Mouse (Mus musculus) retina, embryonic 14.5 days (tissue): ENCODE measurements around the gene Lclat1.
A peak's percentile ranks its signal among the peaks of the same experiment; 100 is the strongest.
"Not testable (repeated sequence)": the region's sequence is repeated elsewhere in the genome, so short reads cannot be mapped to it uniquely, and the experiment has no call there.

Source experiments
- DNase-seq: peaks from one replicate; pipeline ENCODE4 v3.0.0-alpha.2; 2015; ENCODE audit warnings: low spot score

The Lclat1 gene

DNA sequence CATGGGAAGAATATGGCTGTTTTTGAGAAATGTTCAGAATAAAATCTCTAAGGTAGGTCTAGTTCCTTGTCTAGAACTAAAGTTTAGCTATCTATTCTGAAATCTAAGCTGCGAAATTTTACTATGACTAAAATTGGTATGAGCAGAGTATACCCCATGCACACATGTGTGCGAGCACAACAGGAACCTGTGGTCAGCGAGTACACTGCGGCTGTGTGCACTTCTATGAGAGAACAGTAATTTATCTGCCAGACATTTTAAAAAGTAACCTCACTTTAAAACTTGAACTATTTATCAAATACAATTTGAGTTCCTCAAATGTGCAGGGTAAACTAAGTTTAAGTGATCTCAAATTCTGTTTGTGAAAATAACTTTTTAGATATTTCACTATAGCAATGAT, 34.2 kb downstream of the Lclat1 start:
- no peak for DNase-seq

DNA sequence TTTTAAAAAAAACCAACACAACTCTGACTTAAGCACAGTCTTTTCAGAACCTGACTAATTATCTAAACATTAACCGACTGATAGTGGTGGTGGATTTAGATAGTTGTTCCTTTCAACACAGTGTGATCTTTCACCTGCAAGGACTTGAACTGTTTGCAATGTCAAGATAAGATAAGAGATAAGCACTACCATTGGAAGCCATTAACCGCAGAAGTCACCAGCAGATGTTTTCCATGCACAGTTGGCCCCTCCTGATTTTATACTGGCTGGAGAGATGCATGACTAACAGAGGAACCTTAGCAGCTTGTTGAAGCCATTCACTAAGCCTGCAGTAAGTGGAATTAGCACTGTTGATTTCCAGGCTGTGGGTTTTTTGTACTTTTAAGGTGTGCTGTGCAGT, 34.7 kb downstream of the Lclat1 start:
- no peak for DNase-seq

DNA sequence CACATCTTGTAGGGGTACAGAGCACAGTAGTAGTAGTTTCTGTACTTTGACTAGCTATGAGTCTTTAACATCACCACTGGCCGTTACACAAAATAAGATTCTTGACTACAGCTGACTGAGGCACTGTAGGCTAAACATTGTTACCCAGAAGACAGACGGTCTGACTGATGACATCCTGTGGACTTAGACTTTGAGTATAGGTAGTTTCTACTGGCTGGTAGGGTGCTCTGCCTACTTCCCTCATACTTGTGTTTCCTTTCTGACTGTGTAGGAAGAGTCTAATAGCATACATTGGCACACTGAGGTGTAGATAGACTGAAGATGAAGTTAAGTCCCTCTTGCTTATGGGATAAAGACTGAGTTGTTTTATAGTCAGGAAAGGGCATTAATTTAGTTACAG, 37.6 kb downstream of the Lclat1 start:
- DNase-seq: no peak

DNA sequence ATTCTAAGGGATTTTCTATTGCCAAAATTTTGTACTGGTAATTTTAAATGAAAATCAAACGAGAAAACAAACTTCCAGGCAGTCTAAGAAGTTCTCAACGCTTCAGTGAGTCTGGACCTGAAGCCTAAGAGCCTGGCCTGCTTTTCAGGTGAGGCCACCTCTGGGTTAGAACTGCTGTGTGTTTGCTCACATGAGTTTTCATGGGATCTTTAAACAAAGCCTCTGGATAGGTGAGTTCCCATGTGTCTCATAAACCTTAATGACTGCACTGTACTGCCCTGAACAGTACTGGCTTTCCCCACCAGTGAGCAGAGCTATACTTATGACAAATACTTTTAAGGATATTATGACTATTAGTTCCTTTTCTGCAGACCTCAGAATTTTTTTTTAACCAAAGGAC, 40.8 kb downstream of the Lclat1 start:
- no peak for DNase-seq

DNA sequence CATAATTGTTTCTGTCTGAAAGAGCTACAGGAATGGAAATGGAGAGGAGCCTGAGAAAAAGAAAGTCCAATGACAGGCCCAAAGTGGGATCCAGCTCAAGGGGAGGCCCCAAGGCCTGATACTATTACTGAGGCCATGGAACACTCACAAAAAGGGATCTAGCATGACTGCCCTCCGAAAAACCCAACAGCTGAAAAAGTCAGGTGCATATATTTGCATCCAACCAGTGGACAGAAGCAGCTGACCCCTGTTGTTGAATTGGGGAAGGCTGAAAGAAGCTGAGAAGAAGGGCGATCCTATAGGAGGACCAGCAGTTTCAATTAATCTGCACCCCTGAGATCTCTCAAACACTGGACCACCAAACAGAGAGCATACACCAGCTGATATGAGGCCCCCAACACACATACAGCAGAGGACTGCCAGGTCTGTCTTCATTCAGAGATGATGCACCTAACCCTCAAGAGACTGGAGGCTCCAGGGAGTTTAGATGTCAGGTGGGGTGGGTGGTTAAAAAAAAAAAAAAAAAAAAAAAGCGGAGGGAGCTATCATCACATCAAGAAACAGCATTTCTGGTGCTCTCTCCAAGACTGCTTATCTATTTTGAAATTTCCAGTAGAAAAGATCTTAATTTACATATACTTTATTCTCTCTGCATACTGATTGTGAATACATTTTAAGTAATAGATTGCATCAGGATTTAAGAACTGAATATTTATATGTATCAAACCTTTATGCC, 45.2 kb downstream of the Lclat1 start:
- not testable (repeated sequence) for DNase-seq

DNA sequence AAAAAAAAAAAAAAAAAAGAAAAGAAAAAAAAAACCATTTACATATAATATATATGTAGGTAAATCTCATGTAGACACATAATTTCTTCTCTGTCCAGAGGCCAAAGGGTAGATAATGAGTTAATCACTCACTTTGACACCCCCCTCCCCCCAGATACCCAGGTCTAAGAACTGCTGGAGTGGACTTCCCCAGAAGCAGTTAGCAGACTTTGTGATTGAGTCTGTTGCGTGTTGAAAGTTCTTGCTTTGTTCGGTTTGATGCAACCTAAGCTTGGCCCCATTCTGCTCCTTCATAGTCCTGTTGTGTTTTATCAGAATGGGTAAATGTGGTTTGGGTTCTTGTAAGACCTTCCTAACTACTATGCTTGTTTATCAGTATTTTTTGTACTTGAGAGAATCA, 45.9 kb downstream of the Lclat1 start:
- DNase-seq: no peak

DNA sequence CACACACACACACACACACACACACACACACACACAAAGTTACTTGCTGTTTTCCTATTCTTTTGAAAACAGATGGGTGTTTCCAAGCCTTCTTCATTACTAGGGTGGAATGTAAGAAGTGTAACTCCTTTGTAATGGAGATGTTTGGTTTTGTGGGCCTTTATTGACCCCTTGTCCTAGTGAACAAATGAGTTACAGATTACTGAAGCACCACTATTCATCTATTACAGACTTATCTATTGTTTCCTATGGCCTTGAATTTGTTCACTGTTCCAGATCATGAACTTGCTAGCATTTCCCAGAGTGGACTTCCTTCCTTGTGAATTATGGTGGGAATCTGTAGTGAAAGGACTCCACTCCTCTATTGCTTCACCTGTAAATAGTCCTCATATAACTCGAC, 48.8 kb downstream of the Lclat1 start:
- DNase-seq: no peak

DNA sequence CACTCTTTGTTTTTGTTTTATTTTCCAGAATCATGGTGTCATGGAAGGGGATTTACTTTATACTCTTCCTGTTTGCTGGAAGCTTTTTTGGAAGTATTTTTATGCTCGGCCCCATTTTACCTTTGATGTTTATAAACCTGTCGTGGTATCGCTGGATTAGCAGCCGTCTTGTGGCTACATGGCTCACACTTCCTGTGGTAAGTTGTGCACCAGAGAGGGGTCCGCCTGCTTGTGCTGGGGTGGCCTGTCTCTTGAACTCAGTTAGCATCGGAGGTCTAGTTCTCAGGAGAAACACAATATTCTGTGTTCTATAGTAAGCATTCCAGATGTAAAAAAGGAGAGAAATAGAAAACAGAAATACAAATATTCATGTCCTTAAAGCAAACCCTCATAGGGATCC, 54.0 kb downstream of the Lclat1 start:
- no peak for DNase-seq

DNA sequence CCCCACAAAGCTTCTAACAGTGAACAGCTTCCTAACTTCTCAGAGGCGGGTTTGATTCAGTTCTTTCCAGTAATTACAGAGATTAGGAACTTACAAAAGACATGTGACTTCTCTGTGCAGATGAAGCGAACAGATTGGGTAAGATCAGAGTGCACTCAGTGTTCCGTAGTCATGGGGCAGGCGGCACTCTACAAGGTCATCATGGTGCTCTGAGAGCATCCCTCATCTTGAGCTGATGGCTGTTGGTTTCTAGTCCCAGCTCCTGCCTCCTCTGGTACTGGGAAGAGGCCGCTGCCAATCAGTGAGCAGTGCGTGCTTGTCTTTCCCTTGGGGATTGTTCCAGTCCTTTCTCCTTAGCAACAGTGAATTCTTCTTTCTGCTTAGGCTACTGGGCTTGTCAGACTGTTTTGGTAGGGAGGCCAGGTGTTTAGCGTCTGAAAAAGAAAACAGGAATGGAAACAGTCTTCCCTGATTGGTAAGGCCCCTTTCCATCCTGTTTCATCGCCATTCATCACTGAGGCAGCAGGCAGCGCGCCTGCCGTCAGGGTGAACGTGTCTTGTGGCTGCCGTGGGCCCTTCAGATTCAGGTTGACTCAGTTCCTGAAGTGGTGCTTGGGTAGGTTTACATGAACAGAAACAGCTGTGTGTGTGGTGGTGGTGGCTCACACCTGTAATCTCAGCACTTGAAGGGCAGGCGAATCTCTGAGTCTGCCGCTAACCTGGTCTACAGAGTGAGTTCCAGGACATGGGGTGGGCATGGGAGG, 54.8 kb downstream of the Lclat1 start:
- DNase-seq: no peak

DNA sequence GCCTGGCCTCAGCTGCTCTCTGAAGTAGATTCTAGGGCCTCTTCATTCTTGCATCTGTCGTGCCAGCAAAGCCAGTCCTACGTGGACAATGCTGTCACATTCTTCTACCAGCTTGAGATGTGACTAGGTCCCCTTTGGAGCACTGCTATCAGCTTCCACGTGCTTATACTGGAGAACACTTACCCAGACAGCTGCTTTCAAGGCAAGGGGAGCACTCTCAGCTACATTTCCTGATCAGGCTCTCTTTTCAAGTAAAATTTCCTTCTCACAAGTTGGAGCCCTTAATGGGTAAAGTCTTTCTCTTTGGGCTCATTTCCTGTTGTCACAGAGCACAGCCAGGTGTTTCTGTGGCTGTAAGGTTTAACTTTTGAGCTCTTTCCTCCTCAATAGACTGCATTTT, 55.8 kb downstream of the Lclat1 start:
- no peak for DNase-seq

DNA sequence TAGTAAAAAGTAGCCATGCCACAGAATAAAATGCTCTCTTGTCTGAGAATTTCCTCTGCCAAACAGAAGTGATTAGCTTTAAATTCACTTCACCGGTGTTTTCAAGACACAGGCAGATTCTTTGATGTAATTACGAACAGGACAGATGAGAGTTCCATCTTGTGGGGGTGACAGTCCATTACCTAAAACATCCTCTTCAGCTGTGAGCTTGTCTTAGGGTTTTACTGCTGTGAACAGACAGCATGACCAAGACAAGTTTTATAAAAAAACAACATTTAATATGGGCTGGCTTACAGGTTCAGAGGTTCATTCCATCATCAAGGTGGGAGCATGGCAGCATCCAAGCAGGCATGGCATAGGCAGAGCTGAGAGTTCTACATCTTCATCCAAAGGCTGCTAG, 56.3 kb downstream of the Lclat1 start:
- DNase-seq: no peak

DNA sequence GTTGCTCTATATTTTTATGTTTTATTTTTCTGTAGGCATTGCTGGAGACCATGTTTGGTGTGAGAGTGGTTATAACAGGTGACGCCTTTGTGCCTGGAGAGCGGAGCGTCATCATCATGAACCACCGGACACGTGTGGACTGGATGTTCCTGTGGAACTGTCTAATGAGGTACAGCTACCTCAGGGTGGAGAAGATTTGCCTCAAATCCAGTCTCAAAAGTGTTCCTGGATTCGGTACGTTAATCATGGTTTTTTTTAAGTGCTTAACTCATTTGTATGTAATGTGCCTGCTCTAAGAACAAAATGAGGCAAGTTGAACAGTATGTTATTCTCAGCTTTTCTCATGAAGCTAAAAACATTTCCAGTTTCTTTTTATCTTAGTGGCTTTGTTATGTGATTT, 61.7 kb downstream of the Lclat1 start:
- no peak for DNase-seq

DNA sequence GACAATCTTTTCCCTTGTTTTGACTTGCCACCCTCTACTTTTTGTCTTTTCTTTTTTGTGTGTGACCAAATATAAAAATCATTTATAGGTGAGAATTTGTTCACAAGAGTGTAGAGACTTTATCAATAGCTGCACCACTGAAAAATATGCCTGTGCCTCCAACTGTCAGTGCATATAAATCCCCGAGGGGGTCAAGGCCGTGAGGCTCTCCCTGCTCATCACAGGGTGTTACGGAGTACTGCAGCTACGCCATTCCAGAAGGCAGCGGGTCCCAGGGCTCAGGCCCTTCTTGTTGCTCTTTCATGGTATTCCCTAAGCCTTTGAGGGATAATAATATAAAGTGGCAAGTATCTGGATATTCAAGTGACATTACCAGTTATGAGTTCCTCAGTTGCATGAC, 62.4 kb downstream of the Lclat1 start:
- DNase-seq: no peak

DNA sequence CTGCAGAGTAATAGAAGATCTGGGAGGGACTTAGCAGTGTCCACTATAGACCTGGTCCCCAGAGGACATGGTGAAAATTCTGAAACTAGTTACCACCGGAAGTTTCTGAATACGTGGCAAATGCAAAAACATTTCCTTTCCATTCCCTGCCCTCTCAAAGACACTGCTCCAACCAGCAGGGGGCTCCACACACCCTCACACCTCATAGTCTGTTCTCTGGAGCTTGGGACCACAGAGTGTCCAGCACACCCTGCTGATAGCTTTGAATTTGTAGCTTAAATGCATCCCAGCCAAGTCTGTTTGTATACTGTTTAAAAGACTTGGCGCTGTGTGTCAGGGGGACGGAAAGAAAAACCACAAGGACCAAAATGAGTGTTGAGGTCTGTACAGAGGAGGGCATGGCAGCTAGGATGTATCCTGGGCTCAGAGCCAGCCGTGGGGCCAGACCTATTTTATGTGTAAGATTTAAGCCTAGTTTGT, 66.3 kb downstream of the Lclat1 start:
- DNase-seq: peak; percentile 23

DNA sequence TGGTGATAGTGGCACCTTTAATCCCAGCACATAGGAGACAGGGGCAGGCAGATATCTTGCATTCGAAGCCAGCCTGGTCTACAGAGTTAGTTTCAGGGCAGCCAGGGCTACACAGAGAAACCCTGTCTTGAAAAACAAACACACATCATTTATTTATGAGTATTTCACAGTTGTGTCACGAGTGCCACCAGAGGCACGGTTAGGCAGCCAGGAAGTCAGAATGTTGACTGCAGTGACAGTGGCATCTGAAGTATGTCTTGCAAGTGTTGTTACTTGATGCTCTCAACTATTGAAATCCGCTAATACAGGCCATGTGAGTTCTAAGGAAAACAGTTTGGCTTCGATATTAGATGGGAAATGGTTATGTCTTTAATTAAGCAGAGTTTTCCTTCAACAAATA, 67.9 kb downstream of the Lclat1 start:
- DNase-seq: peak; percentile 4

DNA sequence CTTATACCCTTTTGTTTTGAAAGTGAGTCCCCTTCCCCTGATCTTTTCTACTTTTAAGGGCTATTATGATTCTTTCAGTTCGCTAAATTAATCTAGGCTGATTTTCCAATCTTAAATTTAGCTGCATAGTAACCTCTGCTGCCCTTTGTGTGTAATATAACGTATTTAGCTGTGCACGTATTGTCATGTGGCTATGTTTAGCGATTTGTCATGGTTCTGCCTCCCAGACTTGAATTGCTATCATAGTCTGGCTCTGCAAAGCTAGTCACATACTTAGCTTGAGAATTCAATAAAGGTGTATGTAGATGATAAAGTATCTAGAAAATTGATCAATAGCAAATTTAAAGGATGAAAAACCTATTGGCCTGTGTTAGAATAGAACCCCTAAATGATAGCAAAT, 69.3 kb downstream of the Lclat1 start:
- no peak for DNase-seq

DNA sequence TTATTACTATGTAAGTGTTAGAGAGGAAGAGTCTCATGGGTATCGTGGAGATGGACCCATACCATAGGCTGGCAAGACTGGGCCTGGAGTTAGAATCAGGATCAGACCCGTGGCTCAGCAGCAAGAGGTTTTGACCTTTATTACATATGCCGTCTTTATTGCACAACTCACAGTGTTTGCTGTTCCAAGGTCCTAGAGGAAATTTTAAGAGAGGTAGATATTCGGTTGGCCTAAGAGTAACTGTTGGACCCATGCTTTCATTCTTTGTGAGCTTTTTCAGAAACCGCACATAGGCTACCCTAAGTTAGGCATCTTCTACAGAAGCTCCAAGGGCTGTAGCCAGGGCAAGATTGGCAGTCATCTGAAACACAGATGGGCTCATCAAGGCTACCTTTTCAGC, 79.1 kb downstream of the Lclat1 start:
- no peak for DNase-seq

DNA sequence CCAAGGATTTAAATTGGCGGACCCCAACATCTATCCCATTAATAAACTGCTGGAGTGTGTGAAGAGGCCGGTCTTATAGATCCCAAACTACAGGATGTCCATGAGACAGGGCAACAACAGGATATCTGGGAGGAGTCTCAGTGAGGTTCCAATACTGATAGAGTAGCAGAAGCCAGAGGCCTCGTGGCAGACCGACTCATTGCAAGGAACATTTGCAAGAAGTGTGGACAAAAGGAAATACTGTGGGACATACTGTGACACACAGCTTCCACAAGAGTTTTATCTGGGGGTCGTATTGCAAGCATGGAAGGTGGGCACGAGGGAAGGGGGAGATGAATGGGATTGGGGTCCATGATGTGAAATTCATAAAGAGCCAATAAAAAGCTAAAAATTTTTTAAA, 86.4 kb downstream of the Lclat1 start:
- no peak for DNase-seq

DNA sequence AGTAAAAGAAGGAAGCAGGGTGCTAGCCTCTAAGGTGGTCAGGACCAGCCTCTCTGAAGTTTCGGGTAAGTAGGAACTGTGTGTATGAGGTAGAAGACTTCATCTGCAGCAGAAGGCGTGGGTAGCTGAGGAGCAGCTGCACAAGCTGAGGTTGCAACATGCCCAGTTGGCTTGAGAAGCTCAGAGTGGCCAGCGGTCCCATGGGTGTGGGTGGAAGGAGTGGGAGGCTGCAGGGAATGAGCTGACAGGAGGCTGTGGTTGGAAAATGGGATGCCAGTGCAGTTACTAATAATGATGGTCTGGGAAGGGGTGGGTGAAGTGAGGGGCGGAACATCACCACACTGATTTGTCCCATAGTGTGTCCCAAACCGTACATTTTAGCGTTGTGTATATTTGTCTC, 86.8 kb downstream of the Lclat1 start:
- no peak for DNase-seq

DNA sequence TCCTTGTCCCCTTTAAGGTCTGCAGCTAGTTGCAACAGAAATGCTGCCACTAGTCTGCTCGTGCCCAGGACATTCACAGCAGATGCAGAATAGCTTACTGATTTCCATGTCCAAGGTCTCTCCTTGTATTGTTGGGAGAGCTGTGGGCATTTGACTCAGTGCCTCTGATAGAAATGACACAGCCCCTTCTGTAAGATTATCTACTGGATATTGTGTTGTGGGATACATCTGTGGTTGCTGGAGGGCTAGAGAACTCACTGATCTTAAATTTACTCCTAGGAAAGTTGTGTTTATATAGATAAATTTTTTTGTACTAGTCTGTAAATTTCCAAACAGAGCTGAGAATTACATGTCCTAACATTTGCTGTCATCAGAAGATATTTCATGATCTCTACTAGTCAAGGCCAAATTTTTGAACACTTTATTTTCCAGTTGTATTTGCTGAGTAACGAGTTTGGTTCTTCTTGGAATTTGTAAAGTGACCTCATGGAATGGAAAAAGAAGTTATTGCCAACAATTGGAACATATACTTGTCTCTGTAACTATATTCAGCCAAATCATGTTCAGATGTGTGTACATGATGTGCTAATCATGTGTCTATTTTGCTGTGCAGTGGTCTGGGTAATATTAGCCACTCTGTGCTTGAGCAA, 87.4 kb downstream of the Lclat1 start:
- no peak for DNase-seq

DNA sequence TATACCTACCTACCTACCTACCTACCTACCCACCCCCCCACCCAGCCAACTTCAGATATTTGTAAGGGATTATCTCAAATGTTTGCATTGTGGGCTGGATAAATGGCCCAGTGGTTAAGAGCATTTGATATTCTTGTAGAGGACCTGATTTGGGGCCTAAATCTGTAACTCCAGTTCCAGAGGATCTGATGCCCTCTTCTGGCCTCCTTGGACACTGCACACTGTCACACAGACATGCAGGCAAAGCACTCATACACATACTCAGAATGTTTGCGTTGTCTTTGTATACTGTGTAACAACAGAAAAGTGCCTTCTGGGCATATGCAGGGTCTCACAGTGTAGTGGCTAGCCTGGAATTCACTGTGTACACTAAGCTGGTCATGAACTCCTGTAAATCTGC, 88.4 kb downstream of the Lclat1 start:
- peak; percentile 6 for DNase-seq

DNA sequence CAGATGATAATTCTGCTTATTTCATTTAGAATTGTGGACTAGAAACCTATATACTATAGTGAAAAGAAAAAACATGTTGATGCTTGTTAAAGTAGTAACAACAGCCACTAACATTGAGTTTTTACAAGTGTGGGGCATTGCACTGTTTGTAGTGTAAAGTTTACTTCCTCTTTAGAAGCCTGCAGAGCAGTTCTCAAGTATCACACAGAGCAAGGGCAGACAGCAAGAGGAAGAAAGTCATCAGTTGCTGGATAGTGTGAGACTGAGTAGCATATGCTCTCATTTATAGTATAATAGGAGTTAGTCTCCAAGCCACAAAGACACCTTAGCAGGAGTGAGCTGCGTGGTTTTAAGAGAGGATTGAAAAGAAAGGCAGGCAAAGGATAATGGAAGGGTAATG, 89.9 kb downstream of the Lclat1 start:
- DNase-seq: no peak

DNA sequence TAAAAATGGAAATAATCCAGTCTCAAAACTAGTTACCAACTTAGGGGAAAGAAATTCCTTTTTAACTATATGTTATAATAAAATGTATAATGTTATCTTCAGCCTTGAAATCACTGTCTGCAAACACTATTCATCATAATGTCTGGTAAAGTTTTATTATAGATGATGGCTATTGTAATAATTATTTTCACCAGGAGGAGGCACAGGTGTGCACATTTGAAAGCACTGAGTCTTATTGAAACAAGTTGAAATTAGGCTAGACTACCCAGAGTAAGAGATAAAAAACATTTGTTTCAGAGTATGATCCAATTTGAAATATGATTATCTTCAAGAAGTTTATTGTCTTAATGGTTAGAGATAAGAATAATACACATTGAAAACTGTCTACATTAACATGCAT, 91.6 kb downstream of the Lclat1 start:
- no peak for DNase-seq
